Mouse (Mus musculus): ENCODE data around the gene Ckap5. TPM values are rescaled to one million over a fixed set of nuclear protein-coding genes. Genes with fewer than 3 reads are reported as not detected.

Gene Ckap5
- total and polyA plus RNA-seq, 2 experiments from 2014 or later = 101 to 130 TPM

- no peak for DNase-seq (ENCODE audit: low spot score)
- ATAC-seq (ENCODE audit: low FRiP score) = no peak
- H3K9ac ChIP-seq (replicated peaks; ENCODE audit: low read length, poor library complexity, severe bottlenecking) = no peak overlapping the region
- no peak overlapping the region for H3K4me3 ChIP-seq (ENCODE audit: low read depth, low read length)
- 96% methylated on average over 8 of the region's 8 CpGs for WGBS
- no peaks in the 10 kb centered on the region for H3K4me1 ChIP-seq (ENCODE audit: insufficient read depth, low read length)
- H3K4me2 ChIP-seq (ENCODE audit: low read depth, low read length, poor library complexity, severe bottlenecking) = no peak overlapping the region
- TF ChIP-seq CTCF (IDR thresholded peaks at IDR 0.05) = no peak
- no peak overlapping the region for H3K27ac ChIP-seq (ENCODE audit: low read depth, low read length)
- H3K27me3 ChIP-seq (ENCODE audit: insufficient read depth, low read length) = no peaks in the 10 kb centered on the region
- peaks cover 80% of the 10 kb centered on the region for H3K36me3 ChIP-seq (ENCODE audit: insufficient read depth, low read length)
- H3K9me3 ChIP-seq (ENCODE audit: low read length) = no peaks in the 10 kb centered on the region
Observed at GRCm38 (mm10) chr2:91659657-91660056, 133.1 kb downstream of the Ckap5 start.

GRCm38 (mm10) chr2:91660981-91661380 lies 134.4 kb downstream of the Ckap5 start:
- Histone ChIP-seq H3K9me3 (ENCODE audit: low read length) (no peaks in the 10 kb centered on the region), H3K9ac (replicated peaks; ENCODE audit: low read length, poor library complexity, severe bottlenecking) (no peak overlapping the region), H3K4me2 (ENCODE audit: low read depth, low read length, poor library complexity, severe bottlenecking) (no peak overlapping the region), H3K27me3 (ENCODE audit: insufficient read depth, low read length) (no peaks in the 10 kb centered on the region), H3K36me3 (ENCODE audit: insufficient read depth, low read length) (peaks cover 70% of the 10 kb centered on the region), H3K4me3 (ENCODE audit: low read depth, low read length) (no peak overlapping the region), H3K4me1 (ENCODE audit: insufficient read depth, low read length) (no peaks in the 10 kb centered on the region), H3K27ac (ENCODE audit: low read depth, low read length) (no peak overlapping the region)
- ATAC-seq (ENCODE audit: low FRiP score) (no peak), DNase-seq (ENCODE audit: low spot score) (no peak)
- whole genome bisulfite sequencing = 93% methylated on average over 6 of the region's 6 CpGs
- no peak for TF ChIP-seq CTCF (IDR thresholded peaks at IDR 0.05)

GRCm38 (mm10) chr2:91664780-91665179 lies 138.2 kb downstream of the Ckap5 start:
- H3K36me3 ChIP-seq (ENCODE audit: insufficient read depth, low read length) = peaks cover 72% of the 10 kb centered on the region

GRCm38 (mm10) chr2:91666386-91666910 lies 139.9 kb downstream of the Ckap5 start:
- H3K4me1 ChIP-seq (ENCODE audit: insufficient read depth, low read length) = no peaks in the 10 kb centered on the region
- no peaks in the 10 kb centered on the region for H3K9me3 ChIP-seq (ENCODE audit: low read length)
- DNase-seq (ENCODE audit: low spot score) (no peak), ATAC-seq (ENCODE audit: low FRiP score) (no peak)
- H3K27me3 ChIP-seq (ENCODE audit: insufficient read depth, low read length) = no peaks in the 10 kb centered on the region
- no peak overlapping the region for H3K4me2 ChIP-seq (ENCODE audit: low read depth, low read length, poor library complexity, severe bottlenecking)
- 98% methylated on average over 6 of the region's 6 CpGs for WGBS
- TF ChIP-seq CTCF (IDR thresholded peaks at IDR 0.05) = no peak
- H3K27ac ChIP-seq (ENCODE audit: low read depth, low read length) = no peak overlapping the region
- no peak overlapping the region for H3K9ac ChIP-seq (replicated peaks; ENCODE audit: low read length, poor library complexity, severe bottlenecking)
- H3K36me3 ChIP-seq (ENCODE audit: insufficient read depth, low read length) = peaks cover 80% of the 10 kb centered on the region
- H3K4me3 ChIP-seq (ENCODE audit: low read depth, low read length) = no peak overlapping the region

More at GRCm38 (mm10) chr2:91664780-91665179, 138.2 kb downstream of the Ckap5 start:
- Histone ChIP-seq H3K27me3 (ENCODE audit: insufficient read depth, low read length) (no peaks in the 10 kb centered on the region), H3K4me3 (ENCODE audit: low read depth, low read length) (no peak overlapping the region), H3K9ac (replicated peaks; ENCODE audit: low read length, poor library complexity, severe bottlenecking) (no peak overlapping the region), H3K4me1 (ENCODE audit: insufficient read depth, low read length) (no peaks in the 10 kb centered on the region), H3K9me3 (ENCODE audit: low read length) (no peaks in the 10 kb centered on the region), H3K4me2 (ENCODE audit: low read depth, low read length, poor library complexity, severe bottlenecking) (no peak overlapping the region), H3K27ac (ENCODE audit: low read depth, low read length) (no peak overlapping the region)
- no peak for TF ChIP-seq CTCF (IDR thresholded peaks at IDR 0.05)
- ATAC-seq (ENCODE audit: low FRiP score) = no peak
- no peak for DNase-seq (ENCODE audit: low spot score)

GRCm38 (mm10) chr2:91667747-91668146 lies 141.2 kb downstream of the Ckap5 start:
- Histone ChIP-seq H3K27ac (ENCODE audit: low read depth, low read length) (no peak overlapping the region), H3K4me3 (ENCODE audit: low read depth, low read length) (no peak overlapping the region), H3K27me3 (ENCODE audit: insufficient read depth, low read length) (no peaks in the 10 kb centered on the region), H3K4me1 (ENCODE audit: insufficient read depth, low read length) (no peaks in the 10 kb centered on the region), H3K9me3 (ENCODE audit: low read length) (no peaks in the 10 kb centered on the region), H3K9ac (replicated peaks; ENCODE audit: low read length, poor library complexity, severe bottlenecking) (no peak overlapping the region), H3K4me2 (ENCODE audit: low read depth, low read length, poor library complexity, severe bottlenecking) (no peak overlapping the region), H3K36me3 (ENCODE audit: insufficient read depth, low read length) (peaks cover 74% of the 10 kb centered on the region)
- 81% methylated on average over 2 of the region's 2 CpGs for WGBS
- TF ChIP-seq CTCF (IDR thresholded peaks at IDR 0.05) = no peak
- DNase-seq (ENCODE audit: low spot score) = no peak
- no peak for ATAC-seq (ENCODE audit: low FRiP score)

GRCm38 (mm10) chr2:91669326-91669725 lies 142.8 kb downstream of the Ckap5 start:
- 93% methylated on average over 8 of the region's 8 CpGs for WGBS
- H3K36me3 ChIP-seq (ENCODE audit: insufficient read depth, low read length) = peaks cover 67% of the 10 kb centered on the region
- H3K27ac ChIP-seq (ENCODE audit: low read depth, low read length) = no peak overlapping the region
- no peak overlapping the region for H3K4me2 ChIP-seq (ENCODE audit: low read depth, low read length, poor library complexity, severe bottlenecking)
- no peaks in the 10 kb centered on the region for H3K9me3 ChIP-seq (ENCODE audit: low read length)
- H3K4me1 ChIP-seq (ENCODE audit: insufficient read depth, low read length) = no peaks in the 10 kb centered on the region
- H3K9ac ChIP-seq (replicated peaks; ENCODE audit: low read length, poor library complexity, severe bottlenecking) = no peak overlapping the region
- DNase-seq (ENCODE audit: low spot score) (no peak), ATAC-seq (ENCODE audit: low FRiP score) (no peak)
- H3K27me3 ChIP-seq (ENCODE audit: insufficient read depth, low read length) = no peaks in the 10 kb centered on the region
- no peak for TF ChIP-seq CTCF (IDR thresholded peaks at IDR 0.05)
- H3K4me3 ChIP-seq (ENCODE audit: low read depth, low read length) = no peak overlapping the region

Measured in midbrain, postnatal 0 days (tissue).